Mouse (Mus musculus) liver, postnatal 0 days (tissue): ENCODE data around the gene Zfp583. TPM values are rescaled to one million over a fixed set of nuclear protein-coding genes. Genes with fewer than 3 reads are reported as not detected.
"Not testable (repeated sequence)": the region's sequence is repeated elsewhere in the genome, so short reads cannot be mapped to it uniquely, and the experiment has no call there.

ENCODE experiments used
- ATAC-seq: fragments of 200-750 bp; cut with Nextera tagmentation; 2 replicates; pipeline ENCODE4 v1.8.0; 2017; ENCODE audit warnings: mild to moderate bottlenecking, moderate library complexity
- DNase-seq: peaks from one replicate; pipeline ENCODE4 v3.0.0-alpha.2; 2016
- H3K27ac ChIP-seq: fragments of 300-500 bp; sonication (generic); 2 replicates; pipeline ENCODE4 v1.5.1; 2014; ENCODE audit warnings: antibody characterized with exemption, moderate library complexity, mild to moderate bottlenecking, low read depth
- H3K27me3 ChIP-seq: fragments of 300-500 bp; sonication (generic); 2 replicates; pipeline ENCODE4 v1.6.1; 2014; ENCODE audit warnings: low read length, control low read depth, mixed read lengths; ENCODE audit not compliant: insufficient read depth
- H3K36me3 ChIP-seq: fragments of 300-500 bp; sonication (generic); replicated peaks from 2 replicates; pipeline ENCODE4 v1.6.1; 2014; ENCODE audit warnings: mild to moderate bottlenecking, control low read depth, low read length, moderate library complexity, mixed read lengths; ENCODE audit not compliant: insufficient read depth
- H3K4me1 ChIP-seq: fragments of 300-500 bp; sonication (generic); 2 replicates; pipeline ENCODE4 v1.6.1; 2014; ENCODE audit warnings: antibody characterized with exemption, mild to moderate bottlenecking, control low read depth; ENCODE audit not compliant: insufficient read depth
- H3K4me2 ChIP-seq: fragments of 300-500 bp; sonication (generic); 2 replicates; pipeline ENCODE4 v1.6.1; 2014; ENCODE audit warnings: low read depth, mild to moderate bottlenecking, low read length, moderate library complexity, mixed read lengths
- H3K4me3 ChIP-seq: fragments of 300-500 bp; sonication (generic); 2 replicates; pipeline ENCODE4 v1.5.1; 2014; ENCODE audit warnings: low read depth, low read length
- H3K9ac ChIP-seq: fragments of 300-500 bp; sonication (generic); replicated peaks from 2 replicates; pipeline ENCODE4 v1.6.1; 2014; ENCODE audit warnings: mild to moderate bottlenecking, moderate library complexity
- H3K9me3 ChIP-seq: fragments of 300-500 bp; sonication (generic); 2 replicates; pipeline ENCODE4 v1.6.1; 2016; ENCODE audit warnings: mild to moderate bottlenecking, control low read depth, low read length, mixed read lengths
- CTCF ChIP-seq: sonication (generic); IDR thresholded peaks from 2 replicates; pipeline ENCODE4 v1.5.1; 2016; ENCODE audit warnings: antibody characterized with exemption, low read depth
- EP300 ChIP-seq: IDR thresholded peaks from 2 replicates; pipeline ENCODE4 v1.6.1; 2016; ENCODE audit warnings: antibody characterized with exemption, low read depth, mild to moderate bottlenecking
- WGBS: fragments of 180-500 bp; shearing (Covaris S2); extraction: QIAGEN DNeasy Blood & Tissue Kit; methylation state at CpG from one replicate; pipeline ENCODE4 v1.1.7; 2014; ENCODE audit not compliant: insufficient replicate concordance; 5-methylcytosine and 5-hydroxymethylcytosine counted together
- polyA plus RNA-seq: library from polyadenylated mRNA; unstranded; fragments of >200 nt; fragmentation: Nextera tagmentation; extraction: Ambion mirVana; gene quantifications from 2 replicates; pipeline ENCODE4 v1.2.1, GENCODE M21; 2015

Gene Zfp583
- polyA plus RNA-seq, 1 experiment from 2014 or later: 0.36 TPM

DNA sequence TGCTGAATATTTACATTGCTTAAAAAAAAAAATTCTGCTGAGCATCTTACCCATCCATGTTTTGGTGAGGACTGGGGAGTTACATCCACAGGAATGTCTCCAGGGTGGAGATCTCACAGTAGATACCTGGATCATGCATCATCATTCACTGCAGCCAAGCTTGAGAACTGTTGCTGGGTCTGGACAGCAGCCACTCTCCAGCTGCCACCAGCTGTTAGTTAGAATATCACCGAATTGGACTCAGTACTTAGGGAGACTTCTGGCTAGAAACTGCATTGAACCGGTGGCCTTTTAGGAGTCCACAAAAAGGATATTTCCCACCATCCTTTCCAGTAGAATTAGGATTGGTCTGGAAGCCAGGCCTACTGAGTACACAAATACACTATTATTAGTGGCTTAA, 27.0 kb upstream of the Zfp583 start:
- Histone ChIP-seq H3K27ac (no peak overlapping the region), H3K4me3 (no peak overlapping the region), H3K9ac (no peak overlapping the region), H3K27me3 (no peaks in the 10 kb centered on the region), H3K4me2 (no peak overlapping the region), H3K4me1 (peaks cover 3% of the 10 kb centered on the region; the same call in 1 of the 2 replicates), H3K36me3 (no peaks in the 10 kb centered on the region), H3K9me3 (no peaks in the 10 kb centered on the region)
- DNase-seq (no peak), ATAC-seq (no peak)
- no peak for TF ChIP-seq EP300
- TF ChIP-seq CTCF: no peak
- WGBS: 66% methylated on average over 2 of the region's 2 CpGs

- no peak overlapping the region; the same call in 1 of the 2 replicates for H3K9ac ChIP-seq
- DNase-seq: no peak
- ATAC-seq: no peak
- 0 out of 2 replicates have a peak, but pooled peaks cover 7% of the 10 kb centered on the region for H3K4me1 ChIP-seq
- 35% methylated on average over 10 of the region's 10 CpGs for WGBS
- H3K36me3 ChIP-seq: no peaks in the 10 kb centered on the region
- H3K4me3 ChIP-seq: peak overlapping the region; percentile 59
- H3K9me3 ChIP-seq: no peaks in the 10 kb centered on the region
- peak overlapping the region; percentile 78 for H3K4me2 ChIP-seq
- no peak for TF ChIP-seq EP300
- no peak for TF ChIP-seq CTCF
- no peak overlapping the region for H3K27ac ChIP-seq
- H3K27me3 ChIP-seq: no peaks in the 10 kb centered on the region
Measured at GRCm38 (mm10) chr7:6344124-6344523, 13.0 kb upstream of the Zfp583 start.

DNA sequence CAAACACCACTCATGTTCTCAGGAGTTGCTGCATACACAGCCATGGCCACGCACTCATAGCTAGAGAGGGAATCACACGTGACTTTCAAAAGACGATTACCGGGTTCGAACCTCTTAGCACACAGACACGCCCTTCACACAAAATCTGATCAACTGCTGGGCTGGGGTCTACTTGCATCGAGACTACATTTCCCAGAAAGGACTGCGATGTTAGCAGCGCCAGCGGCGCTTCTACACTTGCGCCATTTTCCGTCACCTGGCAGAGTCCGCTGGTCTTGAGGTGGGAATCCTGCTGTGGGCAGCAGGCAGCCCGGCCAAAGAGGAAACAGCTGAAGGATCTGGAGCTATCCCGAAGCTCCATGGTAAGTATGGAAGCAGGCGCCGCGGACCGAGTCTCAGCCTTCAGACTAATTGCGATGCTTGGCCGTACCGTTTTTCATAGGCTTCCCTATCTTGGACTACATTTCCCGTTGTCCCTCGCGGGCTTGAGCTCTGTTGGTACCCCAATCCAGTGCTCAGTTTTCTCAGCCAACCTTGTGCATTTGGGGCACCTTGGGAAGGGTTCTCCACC, 12.5 kb upstream of the Zfp583 start, which contains the start of gene Gm3854:
TSS of gene Gm3854 (plus strand) at position 259 of the 571 bp plus-strand sequence.
- peak; percentile 72 for ATAC-seq
- under 1% methylated on average over 26 of the region's 26 CpGs for WGBS

DNA sequence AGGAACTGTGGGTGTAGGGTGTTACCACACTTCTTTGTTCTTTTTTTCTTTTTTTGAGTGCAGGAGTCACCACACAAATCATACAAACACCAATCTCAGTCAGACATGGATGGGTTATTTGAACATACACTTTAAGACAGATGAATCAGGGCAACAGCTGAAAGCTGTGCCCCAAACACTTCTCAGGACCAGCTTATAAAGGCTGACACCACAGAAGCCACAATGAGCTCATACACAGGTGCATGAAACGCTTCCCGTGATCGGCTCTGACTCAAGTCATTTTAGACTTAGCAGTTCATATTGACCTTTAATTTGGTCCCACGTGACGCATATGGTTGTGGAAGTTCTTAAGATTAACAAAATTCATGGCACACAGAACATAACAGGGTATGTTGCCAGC, 8.8 kb upstream of the Zfp583 start:
- no peaks in the 10 kb centered on the region for H3K27me3 ChIP-seq
- H3K9ac ChIP-seq: no peak overlapping the region
- no peak overlapping the region for H3K27ac ChIP-seq
- no peak overlapping the region for H3K4me2 ChIP-seq
- no peaks in the 10 kb centered on the region for H3K36me3 ChIP-seq
- ATAC-seq: no peak
- TF ChIP-seq CTCF (no peak), EP300 (no peak)
- H3K9me3 ChIP-seq: no peaks in the 10 kb centered on the region
- WGBS: 69% methylated on average over 5 of the region's 5 CpGs
- 0 out of 2 replicates have a peak, but pooled peaks cover 7% of the 10 kb centered on the region for H3K4me1 ChIP-seq
- no peak overlapping the region for H3K4me3 ChIP-seq
- no peak for DNase-seq

More for the DNA sequence above, 12.5 kb upstream of the Zfp583 start, which contains the start of gene Gm3854:
- H3K27ac ChIP-seq: no peak within 1 kb of the TSS
- H3K36me3 ChIP-seq: no peaks in the 10 kb centered on the region
- 0 out of 2 replicates have a peak, but pooled peaks cover 7% of the 10 kb centered on the region for H3K4me1 ChIP-seq
- TF ChIP-seq CTCF: no peak
- TF ChIP-seq EP300: no peak
- H3K27me3 ChIP-seq: no peaks in the 10 kb centered on the region
- H3K9me3 ChIP-seq: no peaks in the 10 kb centered on the region
- peak within 1 kb of the TSS; percentile 78 for H3K4me2 ChIP-seq
- H3K4me3 ChIP-seq: peak within 1 kb of the TSS; percentile 59
- H3K9ac ChIP-seq: peak within 1 kb of the TSS; percentile 60
- DNase-seq: peak; percentile 36

DNA sequence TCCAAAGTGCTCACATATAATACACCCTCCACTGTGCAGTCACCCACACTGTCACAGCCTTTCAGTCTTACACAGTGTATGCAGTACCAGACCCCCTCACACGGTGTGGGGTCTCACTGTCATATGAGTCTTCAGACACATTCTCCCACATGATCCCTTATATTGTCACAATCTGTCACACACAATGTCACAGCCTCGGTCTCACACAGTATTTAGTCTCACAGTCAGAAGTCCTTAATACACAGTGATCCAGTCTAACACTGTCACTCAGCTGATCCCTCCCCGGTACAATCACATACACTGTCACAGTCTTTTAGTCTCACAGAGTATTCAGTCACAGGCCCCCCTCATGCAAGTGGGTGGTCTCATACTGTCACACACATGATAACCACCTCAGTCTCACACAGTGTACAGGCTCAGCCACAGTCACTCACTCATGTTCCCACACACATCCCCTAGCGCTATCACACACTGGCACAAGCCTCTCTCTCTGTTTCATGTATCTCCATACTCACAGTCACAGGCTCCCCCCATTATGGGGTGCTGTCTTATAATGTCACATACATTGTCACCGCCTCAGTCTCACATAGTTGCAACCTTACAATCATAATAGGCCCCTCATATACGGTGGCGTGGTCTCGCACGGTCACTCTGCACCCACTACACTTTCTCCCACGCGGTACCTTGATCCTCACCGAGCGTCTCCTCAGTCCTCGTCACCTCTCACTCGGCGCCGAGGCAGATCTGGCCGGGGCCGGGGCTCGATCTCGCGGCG, 440 bp downstream of the Zfp583 start:
- no peaks in the 10 kb centered on the region for H3K27me3 ChIP-seq
- H3K27ac ChIP-seq: 0 out of 2 replicates have a peak overlapping the region, but pooled peaks have one; percentile 5
- H3K4me2 ChIP-seq: peak overlapping the region; percentile 75
- ATAC-seq: peak; percentile 60
- TF ChIP-seq EP300 (no peak), CTCF (no peak)
- 17% methylated on average over 23 of the region's 23 CpGs for WGBS
- no peak for DNase-seq
- H3K9me3 ChIP-seq: no peaks in the 10 kb centered on the region
- H3K4me3 ChIP-seq: peak overlapping the region; percentile 53
- H3K9ac ChIP-seq: peak overlapping the region; percentile 57
- no peaks in the 10 kb centered on the region for H3K36me3 ChIP-seq
- H3K4me1 ChIP-seq: peaks cover 5% of the 10 kb centered on the region

GRCm38 (mm10) chr7:6300796-6301195, 30.3 kb downstream of the Zfp583 start:
- not testable (repeated sequence) for H3K9me3 ChIP-seq, DNase-seq, H3K4me1 ChIP-seq, ATAC-seq, H3K4me2 ChIP-seq, H3K9ac ChIP-seq, H3K27me3 ChIP-seq, H3K27ac ChIP-seq, H3K4me3 ChIP-seq, H3K36me3 ChIP-seq
- 81% methylated on average over 11 of the region's 11 CpGs for WGBS

DNA sequence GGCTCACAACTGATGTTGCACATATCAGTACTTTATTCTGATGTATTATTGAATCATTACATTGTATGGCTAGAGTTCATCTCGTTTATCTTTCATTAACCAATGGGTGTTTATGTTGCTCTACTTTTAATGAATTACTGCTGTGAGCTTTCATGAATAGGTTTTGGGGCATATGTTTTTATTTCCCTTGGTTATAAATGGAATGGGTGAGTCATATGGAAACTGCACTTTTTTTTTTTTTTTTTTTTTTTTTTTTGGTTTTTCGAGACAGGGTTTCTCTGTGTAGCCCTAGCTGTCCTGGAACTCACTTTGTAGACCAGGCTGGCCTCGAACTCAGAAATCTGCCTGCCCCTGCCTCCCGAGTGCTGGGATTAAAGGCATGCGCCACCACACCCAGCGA, 40.0 kb downstream of the Zfp583 start:
- H3K36me3 ChIP-seq, H3K27me3 ChIP-seq, H3K9me3 ChIP-seq, DNase-seq, H3K4me2 ChIP-seq, H3K4me3 ChIP-seq, H3K4me1 ChIP-seq, ATAC-seq, H3K27ac ChIP-seq, H3K9ac ChIP-seq: not testable (repeated sequence)
- 87% methylated on average over 4 of the region's 6 CpGs for WGBS
